ENCODE assay signal across 13 mouse cellular contexts in the genomic region with DNA sequence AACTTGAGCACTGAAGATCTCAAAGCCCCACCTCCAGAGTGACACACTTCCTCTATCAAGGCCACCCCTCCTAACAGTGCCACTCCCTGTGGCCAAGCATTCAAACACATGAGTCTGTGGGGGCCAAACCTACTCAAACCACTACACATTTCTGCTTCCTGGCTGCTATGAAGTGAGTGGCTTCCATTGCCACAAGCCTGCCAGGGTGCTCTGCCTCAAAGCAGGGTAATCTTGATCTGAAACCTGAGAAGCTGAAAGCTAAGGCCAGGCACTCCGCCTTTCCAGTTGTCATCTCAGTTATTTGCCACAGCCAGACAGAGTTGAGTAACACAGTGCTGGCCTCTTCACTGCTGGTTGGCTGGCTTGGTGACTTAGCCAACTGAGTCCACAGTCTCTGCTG.
DNase-seq lines count a peak whose midpoint lies in the region; ATAC-seq and TF ChIP-seq lines count a peak whose summit lies in the region.
"Had no signal": no experiment of that assay in that cellular context is flagged by ENCODE, and none has a peak within 500 bp of the region (broad histone marks: within the 10 kb centered on the region; RNA-seq: fewer than 3 reads in every experiment).

No protein-coding gene starts in this region.

- no peak overlapping the region for H3K9ac ChIP-seq in intestine, embryonic 15.5 days
- H3K9ac ChIP-seq in intestine, postnatal 0 days (ENCODE audit: low read depth, low read length), result no peak overlapping the region

- H3K9me3 ChIP-seq in intestine, embryonic 15.5 days, result no peaks in the 10 kb centered on the region
- no peaks in the 10 kb centered on the region for H3K9me3 ChIP-seq in intestine, postnatal 0 days (ENCODE audit: control insufficient read depth)
- H3K9me3 ChIP-seq: limb, embryonic 10.5 days had no signal

- no peak overlapping the region for H3K27ac ChIP-seq in intestine, embryonic 15.5 days
- H3K27ac ChIP-seq in intestine, postnatal 0 days (ENCODE audit: low read depth, low read length), result no peak overlapping the region
- H3K27ac ChIP-seq: limb, embryonic 10.5 days had no signal

- peak; percentile 11; the same call in 1 of the 2 replicates for ATAC-seq in intestine, embryonic 15.5 days
- no peak for ATAC-seq in intestine, postnatal 0 days
- ATAC-seq in hematopoietic stem cell, adult 5-6 weeks (replicated peaks in 1 of 2; ENCODE audit: insufficient read depth in 1 of 2, low FRiP score in 2 of 2, low TSS enrichment in 1 of 2, low read depth in 1 of 2, poor library complexity in 2 of 2, severe bottlenecking in 2 of 2), result peak; percentile 10 to 15; a peak in 3 of 4 replicates
- ATAC-seq in erythroid progenitor cell, adult 5-6 weeks (replicated peaks; ENCODE audit: low FRiP score, poor library complexity, severe bottlenecking), result no peak
- ATAC-seq: Patski had no signal

- DNase-seq in 416B (ENCODE audit: low read depth), result peak; percentile 92
- peak; percentile 41 for DNase-seq in Muller cell, postnatal 12 days (ENCODE audit: inconsistent ontology term)
- no peak for DNase-seq in thymus, postnatal 4 days
- DNase-seq: heart, postnatal 4 days; kidney, postnatal 25 days; thymus, postnatal 14 days had no signal

- H3K36me3 ChIP-seq in intestine, embryonic 15.5 days, result no peaks in the 10 kb centered on the region
- H3K36me3 ChIP-seq in intestine, postnatal 0 days (ENCODE audit: control insufficient read depth, insufficient read depth), result no peaks in the 10 kb centered on the region
- H3K36me3 ChIP-seq: limb, embryonic 10.5 days had no signal

- no peak for TF ChIP-seq CTCF in intestine, postnatal 0 days (IDR thresholded peaks at IDR 0.05; ENCODE audit: low read depth)

- no peaks in the 10 kb centered on the region for H3K27me3 ChIP-seq in intestine, embryonic 15.5 days (replicated peaks)
- no peaks in the 10 kb centered on the region for H3K27me3 ChIP-seq in intestine, postnatal 0 days (replicated peaks; ENCODE audit: control insufficient read depth, insufficient read depth, low read length)
- H3K27me3 ChIP-seq: Patski had no signal

- WGBS in intestine, embryonic 15.5 days, result 61% methylated on average over 1 of the region's 1 CpGs
- 86% methylated on average over 1 of the region's 1 CpGs for WGBS in intestine, postnatal 0 days

- H3K4me1 ChIP-seq in intestine, embryonic 15.5 days (replicated peaks), result no peaks in the 10 kb centered on the region; the same call in 1 of the 2 replicates
- 0 out of 2 replicates have a peak, but pooled peaks cover 1% of the 10 kb centered on the region for H3K4me1 ChIP-seq in intestine, postnatal 0 days (replicated peaks; ENCODE audit: control insufficient read depth, insufficient read depth, low read length)

- H3K4me2 ChIP-seq in intestine, embryonic 15.5 days (replicated peaks), result no peak overlapping the region
- no peak overlapping the region for H3K4me2 ChIP-seq in intestine, postnatal 0 days (replicated peaks; ENCODE audit: low read depth)
- H3K4me2 ChIP-seq: midbrain, embryonic 11.5 days had no signal

- no peak overlapping the region for H3K4me3 ChIP-seq in intestine, embryonic 15.5 days (replicated peaks)
- no peak overlapping the region for H3K4me3 ChIP-seq in intestine, postnatal 0 days (ENCODE audit: low read depth, low read length)
- H3K4me3 ChIP-seq: limb, embryonic 10.5 days had no signal

Comparison
In these comparisons a context has a peak if more than half of its experiments do, and no peak if none do; other contexts are left out.
1. ATAC-seq: peak in intestine, embryonic 15.5 days (single experiment) and hematopoietic stem cell, adult 5-6 weeks (2 of 2); none in intestine, postnatal 0 days (single experiment) and erythroid progenitor cell, adult 5-6 weeks (single experiment).